Mouse (Mus musculus): ENCODE data around the gene Ccdc162. TPM values are rescaled to one million over a fixed set of nuclear protein-coding genes. Genes with fewer than 3 reads are reported as not detected.

Ccdc162 gene
- total RNA-seq, 2 experiments from 2014 or later: 1.8 to 2.0 TPM

DNA sequence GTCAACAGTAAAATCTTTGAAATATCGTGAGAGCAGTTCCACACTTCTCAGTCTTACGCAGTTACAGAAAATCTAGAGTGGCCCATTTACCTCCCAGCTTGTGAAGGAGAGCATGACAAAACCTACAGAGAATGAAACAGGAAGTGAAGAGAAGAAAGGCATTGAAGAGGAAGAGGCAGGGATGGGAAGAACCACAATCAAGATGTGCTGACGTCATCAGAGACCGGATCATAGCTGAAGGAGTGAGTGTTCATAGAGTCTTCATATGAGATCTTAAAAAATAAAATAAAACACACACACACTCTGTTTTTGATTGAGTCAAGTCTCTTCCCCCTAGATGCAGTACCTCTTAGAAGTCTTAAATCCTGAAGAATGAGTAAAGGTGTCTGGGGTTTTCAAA is 100.9 kb downstream of the Ccdc162 start:
- intact Hi-C loops (cut with DNase I): no loop called here

GRCm38 (mm10) chr10:41611941-41612340 is 104.5 kb downstream of the Ccdc162 start:
- no peak for DNase-seq (ENCODE audit: extremely low spot score in 1 of 2, low spot score in 2 of 2)
- intact Hi-C loops (cut with DNase I): no loop called here
- no peak overlapping the region for H3K27ac ChIP-seq
- TF ChIP-seq CTCF (IDR thresholded peaks at IDR 0.05): no peak
- no peak overlapping the region for H3K4me3 ChIP-seq

More for the DNA sequence above, 100.9 kb downstream of the Ccdc162 start:
- DNase-seq (ENCODE audit: extremely low spot score in 1 of 2, low spot score in 2 of 2): no peak
- no peak for TF ChIP-seq CTCF (IDR thresholded peaks at IDR 0.05)
- H3K27ac ChIP-seq: no peak overlapping the region
- H3K4me3 ChIP-seq: no peak overlapping the region

DNA sequence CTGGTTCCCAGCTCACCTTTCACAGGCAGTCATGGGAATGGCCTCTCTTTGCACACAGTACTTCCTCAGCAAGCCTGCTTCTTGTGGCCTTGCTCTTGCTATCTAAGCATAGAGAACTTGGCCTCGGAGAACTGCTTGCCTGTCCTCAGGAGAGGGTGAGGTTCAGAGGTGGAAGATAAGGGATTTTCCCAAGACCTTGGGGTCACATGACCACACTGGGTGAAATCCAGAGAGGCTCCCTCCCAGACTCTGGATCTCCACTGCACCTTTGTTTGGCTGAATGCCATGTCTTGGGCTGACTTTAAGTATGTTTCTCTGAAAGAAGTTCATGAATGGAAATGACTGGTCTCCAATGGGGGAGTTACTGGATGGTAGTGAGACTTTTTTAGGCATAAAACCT is 107.0 kb downstream of the Ccdc162 start:
- intact Hi-C loops (cut with DNase I): loop anchor here (5.0 kb wide), 1 partner anchor 68 kb away; no protein-coding TSS in a partner anchor
- Histone ChIP-seq H3K27ac (no peak overlapping the region), H3K4me3 (no peak overlapping the region)
- DNase-seq (ENCODE audit: extremely low spot score in 1 of 2, low spot score in 2 of 2): no peak
- TF ChIP-seq CTCF (IDR thresholded peaks at IDR 0.05): no peak

- TF ChIP-seq CTCF (IDR thresholded peaks at IDR 0.05): no peak
- no peak overlapping the region for H3K27ac ChIP-seq
- DNase-seq (ENCODE audit: extremely low spot score in 1 of 2, low spot score in 2 of 2): no peak
- no peak overlapping the region for H3K4me3 ChIP-seq
- intact Hi-C loops (cut with DNase I): loop anchor here (5.0 kb wide), 1 partner anchor 69 kb away; no protein-coding TSS in a partner anchor
These were observed 107.9 kb downstream of the Ccdc162 start for GRCm38 (mm10) chr10:41608485-41608884.

DNA sequence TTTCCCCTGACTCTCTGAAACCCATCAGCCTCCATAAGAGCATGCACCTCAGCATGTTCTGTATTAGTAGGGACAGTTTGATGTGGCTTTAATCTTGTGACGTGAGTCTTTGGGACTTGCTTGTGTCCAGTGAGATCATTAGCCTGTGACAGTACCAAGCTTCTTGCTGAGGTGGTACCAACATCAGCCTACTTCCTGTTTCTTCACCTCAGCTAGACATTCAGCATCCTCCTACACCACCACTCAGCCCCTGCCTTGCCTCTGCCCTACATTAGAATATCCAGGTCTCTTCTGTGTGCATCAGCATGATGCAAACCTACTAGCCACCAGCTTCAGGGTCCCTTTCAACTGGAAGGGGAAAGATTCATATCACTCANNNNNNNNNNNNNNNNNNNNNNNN is 113.8 kb downstream of the Ccdc162 start:
- DNase-seq (ENCODE audit: extremely low spot score in 1 of 2, low spot score in 2 of 2): no peak
- no peak overlapping the region for H3K4me3 ChIP-seq
- intact Hi-C loops (cut with DNase I): loop anchor here (5.0 kb wide), 1 partner anchor 80 kb away; no protein-coding TSS in a partner anchor
- TF ChIP-seq CTCF (IDR thresholded peaks at IDR 0.05): no peak
- no peak overlapping the region for H3K27ac ChIP-seq

GRCm38 (mm10) chr10:41601898-41602545 is 114.4 kb downstream of the Ccdc162 start:
- Histone ChIP-seq H3K4me3 (no peak overlapping the region), H3K27ac (no peak overlapping the region)
- no peak for TF ChIP-seq CTCF (IDR thresholded peaks at IDR 0.05)
- DNase-seq (ENCODE audit: extremely low spot score in 1 of 2, low spot score in 2 of 2): no peak
- intact Hi-C loops (cut with DNase I): loop anchor here (5.0 kb wide), 1 partner anchor 80 kb away; no protein-coding TSS in a partner anchor

GRCm38 (mm10) chr10:41601302-41601701 is 115.1 kb downstream of the Ccdc162 start:
- DNase-seq (ENCODE audit: extremely low spot score in 1 of 2, low spot score in 2 of 2): no peak
- no peak for TF ChIP-seq CTCF (IDR thresholded peaks at IDR 0.05)
- H3K4me3 ChIP-seq: no peak overlapping the region
- intact Hi-C loops (cut with DNase I): loop anchor here (5.0 kb wide), 1 partner anchor 79 kb away; no protein-coding TSS in a partner anchor
- H3K27ac ChIP-seq: no peak overlapping the region

DNA sequence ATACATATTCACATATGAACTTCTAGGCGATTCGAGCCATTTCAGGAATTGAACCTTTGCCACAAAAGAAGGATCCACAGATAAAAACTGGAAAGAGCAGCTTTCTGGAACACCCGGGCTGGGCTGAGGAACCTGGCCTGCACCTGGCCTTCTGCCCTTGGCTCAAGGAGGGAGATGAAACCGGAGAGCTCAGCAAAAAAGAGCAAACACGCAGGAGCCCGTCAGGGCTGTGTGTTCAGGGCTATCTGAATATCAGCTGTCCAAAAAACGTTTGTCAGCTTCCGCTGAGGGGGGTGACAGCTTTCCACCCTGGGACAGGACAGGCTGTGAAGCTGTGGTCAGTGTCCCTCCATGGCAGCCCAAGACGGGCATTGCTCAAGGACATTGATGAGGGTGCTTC is 117.4 kb downstream of the Ccdc162 start:
- no peak for DNase-seq (ENCODE audit: extremely low spot score in 1 of 2, low spot score in 2 of 2)
- intact Hi-C loops (cut with DNase I): no loop called here
- TF ChIP-seq CTCF (IDR thresholded peaks at IDR 0.05): no peak
- Histone ChIP-seq H3K4me3 (no peak overlapping the region), H3K27ac (no peak overlapping the region)

DNA sequence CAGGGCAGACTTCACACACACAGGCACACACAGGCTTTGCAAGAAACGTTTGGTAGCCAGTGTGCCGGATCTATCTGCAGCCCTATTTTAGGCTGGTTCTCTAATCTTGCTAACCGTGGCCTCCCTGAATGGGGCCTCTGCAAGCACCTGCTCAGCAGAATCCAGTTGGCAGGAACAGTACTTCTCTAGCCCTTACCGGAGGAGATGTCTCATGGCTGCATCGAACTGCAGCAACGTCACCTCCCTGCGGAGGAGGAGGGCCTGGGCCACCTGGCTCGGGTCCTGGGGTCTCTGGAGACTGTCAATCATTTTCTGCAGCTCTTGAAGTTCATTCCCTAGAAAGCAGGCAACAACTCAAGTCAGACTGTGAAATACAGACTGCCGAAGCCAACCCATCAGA is 118.2 kb downstream of the Ccdc162 start:
- intact Hi-C loops (cut with DNase I): no loop called here
- DNase-seq (ENCODE audit: extremely low spot score in 1 of 2, low spot score in 2 of 2): no peak
- H3K27ac ChIP-seq: no peak overlapping the region; the same call in 1 of the 2 replicates
- no peak overlapping the region for H3K4me3 ChIP-seq
- no peak for TF ChIP-seq CTCF (IDR thresholded peaks at IDR 0.05)

DNA sequence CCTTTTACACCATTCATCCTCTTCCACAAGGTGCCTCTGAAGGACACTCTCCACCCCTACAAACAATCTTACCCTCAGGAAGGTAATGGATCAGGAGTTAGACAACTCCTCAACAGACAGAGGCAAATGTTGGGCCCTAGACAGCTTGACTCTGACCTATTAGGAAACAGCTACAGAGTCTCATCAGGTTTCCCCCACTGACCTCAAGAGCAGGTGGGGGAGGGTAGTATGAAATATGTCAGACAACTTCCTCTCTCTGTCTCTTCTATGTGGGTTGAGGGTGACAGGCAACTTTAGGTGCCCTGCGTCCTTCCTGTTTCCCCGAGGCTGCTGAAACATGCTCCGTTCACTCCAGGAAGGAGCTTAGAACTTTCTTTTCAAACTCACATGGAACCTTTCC is 120.9 kb downstream of the Ccdc162 start:
- DNase-seq (ENCODE audit: extremely low spot score in 1 of 2, low spot score in 2 of 2): no peak
- Histone ChIP-seq H3K4me3 (no peak overlapping the region), H3K27ac (no peak overlapping the region)
- intact Hi-C loops (cut with DNase I): no loop called here
- no peak for TF ChIP-seq CTCF (IDR thresholded peaks at IDR 0.05)

DNA sequence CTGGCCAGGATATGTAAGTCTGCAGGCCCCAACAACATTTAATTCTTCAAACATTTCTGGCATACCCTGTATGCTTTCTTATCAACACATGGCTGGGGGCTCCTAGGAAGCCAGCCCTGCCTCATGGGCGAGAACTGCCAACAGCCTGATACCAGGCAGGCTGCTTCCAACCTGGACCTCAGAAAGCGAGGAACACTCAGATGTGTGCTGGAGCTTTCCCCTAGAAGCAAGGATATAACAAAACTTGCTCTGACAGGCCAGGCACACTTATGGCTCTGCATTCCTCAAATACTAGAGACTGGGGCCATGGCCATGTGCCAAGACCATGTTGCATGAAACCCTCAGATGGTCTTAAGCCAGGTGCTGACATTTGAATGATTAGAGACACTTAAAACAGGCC is 121.5 kb downstream of the Ccdc162 start:
- no peak for TF ChIP-seq CTCF (IDR thresholded peaks at IDR 0.05)
- Histone ChIP-seq H3K27ac (no peak overlapping the region), H3K4me3 (no peak overlapping the region)
- DNase-seq (ENCODE audit: extremely low spot score in 1 of 2, low spot score in 2 of 2): no peak
- intact Hi-C loops (cut with DNase I): no loop called here

- Histone ChIP-seq H3K27ac (no peak overlapping the region), H3K4me3 (no peak overlapping the region)
- TF ChIP-seq CTCF (IDR thresholded peaks at IDR 0.05): no peak
- DNase-seq (ENCODE audit: extremely low spot score in 1 of 2, low spot score in 2 of 2): no peak
- intact Hi-C loops (cut with DNase I): no loop called here
These were observed 122.0 kb downstream of the Ccdc162 start for GRCm38 (mm10) chr10:41594433-41594832.

DNA sequence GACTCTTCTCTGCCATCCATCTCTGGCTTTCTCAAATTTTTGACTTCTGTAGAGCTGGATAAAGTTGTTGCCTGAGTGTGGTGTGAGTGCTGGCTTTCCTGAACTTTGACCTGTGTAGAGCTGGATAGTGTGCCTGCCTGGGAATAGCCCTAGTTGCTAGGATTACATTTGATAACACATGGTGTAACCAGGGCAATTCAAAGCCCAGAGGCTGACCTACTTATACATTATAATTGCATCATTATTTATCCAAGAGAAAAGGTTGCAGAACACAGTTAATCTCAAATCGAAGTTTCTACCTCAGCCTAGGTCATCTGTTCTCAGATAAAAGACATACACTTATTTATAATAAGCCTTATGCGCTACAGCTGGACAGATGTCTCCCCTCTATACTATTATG is 127.8 kb downstream of the Ccdc162 start:
- H3K4me3 ChIP-seq: no peak overlapping the region
- DNase-seq (ENCODE audit: extremely low spot score in 1 of 2, low spot score in 2 of 2): no peak
- no peak overlapping the region for H3K27ac ChIP-seq
- intact Hi-C loops (cut with DNase I): no loop called here
- TF ChIP-seq CTCF (IDR thresholded peaks at IDR 0.05): no peak

Measured in left cerebral cortex, adult 2 months (tissue).